Mouse (Mus musculus) urinary bladder, postnatal 0 days (tissue): Measurements from ENCODE around the gene Sun5. TPM values are rescaled to one million over a fixed set of nuclear protein-coding genes. Genes with fewer than 3 reads are reported as not detected.

Experiments used
- polyA plus RNA-seq: library from polyadenylated mRNA; unstranded; fragments of >200 nt; fragmentation: Nextera tagmentation; extraction: Ambion mirVana; gene quantifications from 2 replicates; pipeline ENCODE4 v1.2.1, GENCODE M21; 2015

Sun5 gene
- polyA plus RNA-seq = not detected in 2 replicates

DNA sequence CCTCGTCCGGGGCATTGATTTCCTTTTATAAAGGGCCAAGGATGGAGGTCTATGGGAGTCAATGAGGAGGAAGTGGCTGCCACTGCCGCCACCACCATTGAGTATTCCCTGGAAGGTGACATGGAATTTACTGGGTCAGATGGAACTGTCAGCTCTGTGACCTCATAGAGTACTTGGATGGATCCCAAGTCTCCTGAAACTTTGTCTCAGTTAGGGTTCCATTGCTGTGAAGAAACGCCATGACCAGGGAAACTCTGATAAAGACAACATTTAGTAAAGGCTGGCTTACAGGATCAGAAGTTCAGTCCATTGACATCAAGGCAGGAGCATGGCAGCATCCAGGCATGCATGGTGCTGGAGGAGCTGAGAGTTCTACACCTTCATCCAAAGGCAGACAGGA, at the start of gene Sun5:
Sun5 (minus strand) TSS at position 101 of the 400 bp plus-strand sequence.

DNA sequence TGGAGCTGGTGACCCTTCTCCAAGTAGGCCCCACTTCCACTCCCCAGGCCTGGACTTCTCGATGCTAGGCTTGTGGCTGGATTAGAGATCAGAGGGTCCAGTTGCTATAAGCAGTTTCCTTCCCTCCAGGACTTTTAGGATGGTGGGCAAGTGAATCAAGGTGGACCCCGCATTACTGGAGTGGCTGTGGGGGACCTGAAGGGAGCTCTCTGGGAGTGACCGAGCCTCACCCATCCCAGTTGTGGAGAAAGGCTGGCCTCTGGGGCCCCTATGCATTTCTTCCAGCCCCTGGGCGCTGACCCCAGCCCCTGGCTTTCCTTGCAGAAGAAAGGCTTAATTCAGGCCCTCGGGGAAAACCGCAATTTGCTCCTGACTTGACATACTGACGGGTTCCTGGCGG, 47.0 kb upstream of the Sun5 start, which contains the start of gene Bpifb3:
Bpifb3 (plus strand) TSS at position 301 of the 400 bp plus-strand sequence.

DNA sequence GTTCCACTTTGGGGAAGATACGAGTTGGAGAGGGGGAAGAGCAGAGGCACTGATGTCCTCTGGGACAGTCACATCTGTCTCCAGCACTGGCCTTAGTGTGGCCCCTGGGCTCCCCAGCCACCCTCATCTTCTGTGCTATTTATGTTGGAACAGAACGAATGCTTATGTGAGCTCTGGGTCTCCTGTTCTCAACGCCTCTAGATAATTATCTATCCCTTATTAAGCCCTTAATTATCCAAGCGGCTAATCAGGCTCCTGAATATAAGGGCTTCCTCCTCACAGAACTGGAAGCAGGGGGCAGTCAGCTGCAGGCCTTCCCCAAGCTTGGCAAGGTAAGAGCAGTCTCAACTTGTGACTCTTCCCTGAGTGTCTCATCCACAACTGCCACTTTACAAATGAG, 29.2 kb upstream of the Sun5 start, which contains the start of gene Bpifb6:
Bpifb6 (plus strand) TSS at position 301 of the 400 bp plus-strand sequence.

DNA sequence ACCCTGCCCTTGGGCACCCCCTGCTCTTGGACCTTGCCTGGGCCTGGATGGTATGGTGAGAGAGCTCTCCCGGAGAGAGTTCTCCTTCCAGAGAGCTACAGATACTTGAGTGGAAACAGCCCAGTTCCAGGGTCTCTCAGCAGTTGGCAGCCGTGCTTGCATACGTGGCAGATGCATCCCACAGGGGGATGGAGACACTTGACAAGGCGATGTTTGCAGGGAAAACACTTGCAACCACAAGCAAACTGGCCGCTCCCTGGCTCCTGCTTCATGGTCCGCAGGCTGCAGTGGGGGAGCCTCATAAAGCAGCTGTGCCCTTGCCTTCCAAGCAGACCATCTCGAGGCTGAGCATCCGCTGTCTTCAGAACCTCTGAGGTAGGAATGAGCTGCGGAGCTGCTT, 3.9 kb upstream of the Sun5 start, which contains the start of gene Bpifb2:
Bpifb2 (plus strand) TSS at position 301 of the 400 bp plus-strand sequence.

Other genes with a start within 250 kb of the Sun5 start
- gene Commd7, start 238.3 kb downstream of the Sun5 start, polyA plus RNA-seq = 55.7 and 59.6 TPM in 2 replicates
- gene Dnmt3b, start 221.6 kb downstream of the Sun5 start, polyA plus RNA-seq = 2.1 and 2.2 TPM in 2 replicates
- not detected in 2 replicates for gene Dnmt3c, start 174.4 kb downstream of the Sun5 start, polyA plus RNA-seq
- 180 and 245 TPM in 2 replicates for gene Mapre1, start 129.8 kb downstream of the Sun5 start, polyA plus RNA-seq
- gene Efcab8, start 91.2 kb downstream of the Sun5 start, polyA plus RNA-seq = 0.06 and 0.08 TPM in 2 replicates
- not detected in 2 replicates for gene Bpifb2, start 4.0 kb upstream of the Sun5 start, polyA plus RNA-seq
- gene Bpifb6, start 29.3 kb upstream of the Sun5 start, polyA plus RNA-seq = not detected in 2 replicates
- not detected in 2 replicates for gene Bpifb3, start 47.1 kb upstream of the Sun5 start, polyA plus RNA-seq
- not detected in 2 replicates for gene Bpifb4, start 67.1 kb upstream of the Sun5 start, polyA plus RNA-seq
- gene Bpifa6, start 103.9 kb upstream of the Sun5 start, polyA plus RNA-seq = not detected in 2 replicates
- gene Bpifa2, start 137.2 kb upstream of the Sun5 start, polyA plus RNA-seq = not detected in 2 replicates